Mouse (Mus musculus): ENCODE results near the gene Nap1l4.
"Not testable (repeated sequence)": the region's sequence is repeated elsewhere in the genome, so short reads cannot be mapped to it uniquely, and the experiment has no call there.

Nap1l4 gene

GRCm38 (mm10) chr7:143548976-143549457, at the start of gene Nap1l4:
TSS of gene Nap1l4 (minus strand) at chr7:143549106.
- peak; percentile 100 for DNase-seq

- peak; percentile 14 for DNase-seq
Observed at GRCm38 (mm10) chr7:143594865-143595264, 46.0 kb upstream of the Nap1l4 start.

GRCm38 (mm10) chr7:143592255-143592654, 43.3 kb upstream of the Nap1l4 start:
- no peak for DNase-seq

- DNase-seq: no peak
Observed at GRCm38 (mm10) chr7:143588006-143588405, 39.1 kb upstream of the Nap1l4 start.

- no peak for DNase-seq
Observed at GRCm38 (mm10) chr7:143587586-143587985, 38.7 kb upstream of the Nap1l4 start.

GRCm38 (mm10) chr7:143583956-143584355, 35.0 kb upstream of the Nap1l4 start:
- DNase-seq: peak; percentile 62

GRCm38 (mm10) chr7:143583025-143583424, 34.1 kb upstream of the Nap1l4 start:
- DNase-seq: no peak

- peak; percentile 43 for DNase-seq
Observed at GRCm38 (mm10) chr7:143575751-143576150, 26.8 kb upstream of the Nap1l4 start.

GRCm38 (mm10) chr7:143565648-143566039, 16.7 kb upstream of the Nap1l4 start:
- no peak for DNase-seq

GRCm38 (mm10) chr7:143565015-143565647, 16.2 kb upstream of the Nap1l4 start:
- no peak for DNase-seq

- DNase-seq: no peak
Observed at GRCm38 (mm10) chr7:143563787-143564186, 14.9 kb upstream of the Nap1l4 start.

- no peak for DNase-seq
Observed at GRCm38 (mm10) chr7:143557616-143558015, 8.7 kb upstream of the Nap1l4 start.

- peak; percentile 47 for DNase-seq
Observed at GRCm38 (mm10) chr7:143556964-143557610, 8.2 kb upstream of the Nap1l4 start.

GRCm38 (mm10) chr7:143549588-143550220, 798 bp upstream of the Nap1l4 start:
- no peak for DNase-seq

GRCm38 (mm10) chr7:143548231-143548961, 510 bp downstream of the Nap1l4 start:
- DNase-seq: no peak

- DNase-seq: no peak
Observed at GRCm38 (mm10) chr7:143546554-143546953, 2.4 kb downstream of the Nap1l4 start.

- DNase-seq: peak; percentile 22
Observed at GRCm38 (mm10) chr7:143544368-143544767, 4.5 kb downstream of the Nap1l4 start.

- DNase-seq: no peak
Observed at GRCm38 (mm10) chr7:143538671-143539070, 10.2 kb downstream of the Nap1l4 start.

- DNase-seq: not testable (repeated sequence)
Observed at GRCm38 (mm10) chr7:143538229-143538628, 10.7 kb downstream of the Nap1l4 start.

GRCm38 (mm10) chr7:143536251-143536650, 12.7 kb downstream of the Nap1l4 start:
- DNase-seq: no peak

- no peak for DNase-seq
Observed at GRCm38 (mm10) chr7:143533284-143533683, 15.6 kb downstream of the Nap1l4 start.

GRCm38 (mm10) chr7:143532410-143532809, 16.5 kb downstream of the Nap1l4 start:
- DNase-seq: no peak

- no peak for DNase-seq
Observed at GRCm38 (mm10) chr7:143519333-143519732, 29.6 kb downstream of the Nap1l4 start.

Measured in kidney, adult 9 months (tissue).